ENCODE assay signal across 8 mouse cellular contexts in genomic region chr13:93771588-93772278, GRCm38 (mm10). TPM values are rescaled to one million over a fixed set of nuclear protein-coding genes. Genes with fewer than 3 reads are reported as not detected.
DNase-seq lines count a peak whose midpoint lies in the region; ATAC-seq and TF ChIP-seq lines count a peak whose summit lies in the region.

Gene Arsb, plus strand, starts transcription at chr13:93771630.

- ATAC-seq in common myeloid progenitor, adult 5-6 weeks (replicated peaks; ENCODE audit: low read depth, poor library complexity, severe bottlenecking) = peak; percentile 81
- ATAC-seq in hindbrain, embryonic 16.5 days = peak; percentile 95

- intact Hi-C loops in gastrocnemius, adult 2 months (cut with DNase I) = no loop called here
- intact Hi-C loops in left cerebral cortex, adult 2 months (cut with DNase I) = no loop called here

- H3K27ac ChIP-seq in gastrocnemius, adult 2 months = peak within 1 kb of the TSS; percentile 96
- peak within 1 kb of the TSS; percentile 91 for H3K27ac ChIP-seq in hindbrain, embryonic 16.5 days (ENCODE audit: low read depth, low read length)
- H3K27ac ChIP-seq in left cerebral cortex, adult 2 months = peak within 1 kb of the TSS; percentile 94
- peak within 1 kb of the TSS; percentile 75 for H3K27ac ChIP-seq in macrophage

- H3K79me2 ChIP-seq in macrophage (ENCODE audit: inconsistent target) = no peaks in the 10 kb centered on the region

- H3K9me3 ChIP-seq in hindbrain, embryonic 16.5 days (ENCODE audit: control insufficient read depth, low read length) = no peaks in the 10 kb centered on the region

- peak; percentile 72 for TF ChIP-seq CTCF in gastrocnemius, adult 2 months (IDR thresholded peaks at IDR 0.05)
- TF ChIP-seq CTCF in left cerebral cortex, adult 2 months (IDR thresholded peaks at IDR 0.05) = peak; percentile 72

- peak; percentile 92 for DNase-seq in ZHBTc4 (ENCODE audit: low read depth, low spot score)
- DNase-seq in gastrocnemius, adult 2 months = peak; percentile 95
- peak; percentile 73 to 77 for DNase-seq in left cerebral cortex, adult 2 months (ENCODE audit: extremely low spot score in 1 of 2, low spot score in 2 of 2)
- DNase-seq in retina, postnatal 7 days (ENCODE audit: low read depth, low spot score) = peak; percentile 74
- DNase-seq in urinary bladder, adult 18-20 months (ENCODE audit: low spot score in 2 of 2) = peak; percentile 78 to 81

- H3K9ac ChIP-seq in hindbrain, embryonic 16.5 days (ENCODE audit: low read depth, low read length) = peak within 1 kb of the TSS; percentile 93

- no peaks in the 10 kb centered on the region for H3K27me3 ChIP-seq in hindbrain, embryonic 16.5 days (replicated peaks; ENCODE audit: control insufficient read depth, insufficient read depth, low read length)

- under 1% methylated on average over 65 of the region's 66 CpGs for WGBS in hindbrain, embryonic 16.5 days
- WGBS in macrophage (ENCODE audit: missing documents) = under 1% methylated on average over 62 of the region's 66 CpGs

- peaks cover 7% of the 10 kb centered on the region for H3K4me1 ChIP-seq in hindbrain, embryonic 16.5 days (ENCODE audit: control insufficient read depth, insufficient read depth, low read depth, low read length)

- H3K36me3 ChIP-seq in hindbrain, embryonic 16.5 days (ENCODE audit: control insufficient read depth, insufficient read depth, low read length) = no peaks in the 10 kb centered on the region
- no peaks in the 10 kb centered on the region for H3K36me3 ChIP-seq in macrophage (ENCODE audit: inconsistent target)

- H3K4me3 ChIP-seq in gastrocnemius, adult 2 months = peak within 1 kb of the TSS; percentile 84
- peak within 1 kb of the TSS; percentile 72 for H3K4me3 ChIP-seq in hindbrain, embryonic 16.5 days (ENCODE audit: low read length)
- H3K4me3 ChIP-seq in left cerebral cortex, adult 2 months = peak within 1 kb of the TSS; percentile 63
- H3K4me3 ChIP-seq in macrophage (ENCODE audit: inconsistent target) = peak within 1 kb of the TSS; percentile 69

- peak within 1 kb of the TSS; percentile 98 for H3K4me2 ChIP-seq in hindbrain, embryonic 16.5 days (ENCODE audit: low read length)

RNA-seq across cellular contexts. Expression of gene Arsb, which starts in this region (rescaled TPM):
- 7.6 and 10.2 TPM in 2 replicates for total RNA-seq in common myeloid progenitor, adult 5-6 weeks (2017)
- 1 to 10 TPM; 2.4 to 3.3 TPM for total RNA-seq in gastrocnemius, adult 2 months (2021)
- polyA plus RNA-seq in hindbrain, embryonic 16.5 days (2015; fragmentation: Nextera tagmentation; extraction: Ambion mirVana) = 12.1 and 14.1 TPM in 2 replicates
- 10 to 100 TPM; 80.1 to 80.7 TPM for total RNA-seq in left cerebral cortex, adult 2 months (2021)
- total RNA-seq in macrophage (2018; cell fraction: chromatin; rRNA removed) = 10 to 100 TPM in 1 of 26 experiments, 1 to 10 TPM in 24, under 1 TPM in 1; 0.95 to 13.5 (median 7.2) TPM
- 10 to 100 TPM; 12.3 to 26.5 (median 16.7) TPM for total RNA-seq in macrophage (2018; cell fraction: cytosol; rRNA removed)
- total RNA-seq in macrophage (2018; cell fraction: nucleus; rRNA removed) = 10 to 100 TPM in 25 of 26 experiments, 1 to 10 TPM in 1; 7.0 to 39.2 (median 20.8) TPM
- polyA plus RNA-seq in macrophage (2018) = 15.2 to 28.0 TPM (median 21.2 TPM) in 3 replicates

Comparison
In these comparisons a context has a peak if more than half of its experiments do, and no peak if none do; other contexts are left out.
1. Peak in every context shown above with its lines: DNase-seq, ATAC-seq, H3K4me3 ChIP-seq and H3K27ac ChIP-seq.